Mouse (Mus musculus): Measurements from ENCODE around the gene Itga10. TPM values are rescaled to one million over a fixed set of nuclear protein-coding genes. Genes with fewer than 3 reads are reported as not detected.
"Not testable (repeated sequence)": the region's sequence is repeated elsewhere in the genome, so short reads cannot be mapped to it uniquely, and the experiment has no call there.

The Itga10 gene
- polyA plus RNA-seq, 1 experiment = 3.5 TPM

DNA sequence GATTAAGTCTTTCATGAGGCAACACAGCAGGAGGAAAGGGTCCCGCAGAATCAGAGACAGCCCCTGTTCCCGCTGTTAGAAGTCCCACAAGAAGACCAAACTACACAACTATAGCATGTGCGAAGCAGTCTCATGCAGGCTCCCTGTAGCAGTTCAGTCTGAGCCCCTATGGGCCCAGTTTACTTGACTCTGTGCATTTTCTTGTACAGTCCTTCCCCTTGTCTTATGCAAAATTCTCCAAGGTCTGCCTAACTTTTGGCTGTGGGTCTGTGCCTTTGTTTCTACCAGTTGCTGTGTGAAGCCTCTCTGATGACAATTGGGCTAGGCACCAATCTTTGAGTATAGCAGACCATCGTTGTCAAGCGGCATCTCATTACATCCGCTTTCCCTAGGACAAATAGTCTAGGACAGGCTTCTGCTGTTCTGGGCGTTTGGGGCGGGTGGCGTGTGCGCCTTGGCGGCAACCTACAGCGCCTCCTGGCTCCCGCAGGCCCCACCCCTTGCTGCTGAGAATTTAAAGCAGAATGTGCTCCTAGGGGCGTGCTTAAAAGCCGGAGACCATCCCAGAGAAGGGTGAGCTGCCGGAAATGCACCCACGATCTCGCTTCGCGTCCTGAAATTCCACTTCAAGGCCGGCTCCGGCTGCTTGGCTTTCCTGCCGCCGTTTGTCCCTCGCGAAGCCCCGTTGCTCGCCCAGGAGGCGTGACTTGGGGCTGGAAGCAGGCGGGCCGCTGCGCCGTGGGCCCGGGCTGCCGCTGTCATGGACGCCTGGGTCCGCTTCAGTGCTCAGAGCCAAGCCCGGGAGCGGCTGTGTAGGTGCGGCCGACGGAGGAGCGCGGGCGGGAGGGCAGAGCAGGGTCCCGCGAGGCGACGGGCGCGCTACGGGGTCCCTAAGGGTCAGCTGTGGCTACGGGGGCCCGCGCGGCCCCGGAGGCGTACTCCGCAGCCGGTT is 10.2 kb upstream of the Itga10 start, which contains the start of the genes Pex11b and Gm42957:
TSS of gene Pex11b (plus strand) at position 449 of the 952 bp plus-strand sequence.
TSS of gene Gm42957 (plus strand) at position 547 of the 952 bp plus-strand sequence.
- DNase-seq (ENCODE audit: low spot score) = peak; percentile 91

DNA sequence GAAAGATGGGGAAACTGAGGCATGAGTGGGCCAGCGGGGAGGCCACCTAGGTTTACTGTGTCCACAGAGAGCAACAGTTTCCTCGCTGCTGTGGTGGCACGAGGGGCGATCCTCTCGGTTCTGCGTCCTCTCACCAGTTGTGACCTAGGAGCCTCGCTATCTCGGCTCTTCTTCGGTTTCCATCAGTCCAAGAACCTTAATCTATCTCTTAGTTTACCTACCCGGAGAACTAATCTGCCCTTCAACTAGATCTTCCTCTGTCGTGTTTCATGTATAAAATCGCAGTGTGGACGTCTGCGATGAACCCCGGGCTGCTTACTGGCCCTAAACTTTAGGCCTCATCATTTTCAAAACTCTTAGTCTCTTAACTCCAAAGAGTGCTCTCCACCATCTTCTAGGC is 9.5 kb upstream of the Itga10 start:
- no peak for DNase-seq (ENCODE audit: low spot score)

DNA sequence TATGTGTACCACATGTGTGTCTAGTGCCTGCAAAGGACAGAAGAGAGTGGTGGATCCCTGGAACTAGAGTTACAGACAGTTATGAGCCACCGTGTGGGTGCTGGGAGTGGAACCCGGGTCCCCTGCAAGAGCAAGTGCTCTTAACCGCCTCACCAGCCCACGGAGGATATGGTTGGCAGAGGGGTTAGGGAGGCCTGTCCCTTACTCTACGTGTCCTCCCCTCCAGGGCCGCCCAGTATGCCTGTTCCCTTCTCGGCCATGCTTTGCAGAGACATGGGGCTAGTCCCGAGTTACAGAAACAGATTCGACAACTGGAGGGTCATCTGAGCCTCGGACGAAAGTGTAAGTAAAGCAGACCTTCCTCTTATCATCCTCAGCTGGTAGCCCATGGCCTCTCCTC is 8.9 kb upstream of the Itga10 start:
- DNase-seq (ENCODE audit: low spot score) = no peak

DNA sequence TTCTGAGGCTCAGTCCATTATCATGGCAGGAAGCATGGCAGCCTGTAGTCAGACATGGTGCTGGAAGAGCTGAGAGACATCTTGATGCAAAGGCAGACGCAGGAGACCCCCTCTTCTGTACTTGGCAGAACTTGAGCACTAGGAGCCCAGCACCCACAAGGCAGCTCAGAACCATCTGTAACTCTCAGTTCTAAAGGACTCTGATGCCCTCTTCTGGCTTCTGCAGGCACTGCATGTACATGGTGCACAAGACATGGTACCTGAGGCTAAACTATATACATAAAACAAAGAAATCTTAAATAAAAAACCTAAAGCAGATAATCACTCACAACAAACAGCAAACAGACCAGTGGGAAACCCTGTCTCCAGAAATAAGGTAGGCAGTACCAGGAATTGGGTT is 6.2 kb upstream of the Itga10 start:
- DNase-seq (ENCODE audit: low spot score) = peak; percentile 38

DNA sequence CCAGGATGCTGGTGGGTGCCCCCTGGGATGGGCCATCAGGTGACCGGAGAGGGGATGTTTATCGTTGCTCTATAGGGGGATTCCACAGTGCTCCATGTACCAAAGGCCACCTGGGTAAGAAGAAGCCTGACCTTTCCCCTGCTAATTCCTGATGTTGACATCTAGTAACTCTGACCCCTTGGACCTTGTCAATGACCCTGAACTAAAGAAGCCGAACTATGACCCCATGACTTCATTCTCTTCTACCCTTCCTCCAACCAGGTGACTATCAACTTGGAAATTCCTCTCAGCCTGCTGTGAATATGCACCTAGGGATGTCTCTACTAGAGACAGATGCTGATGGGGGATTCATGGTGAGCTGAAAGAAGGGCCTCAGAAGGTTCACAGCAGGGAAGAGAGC is 2.0 kb downstream of the Itga10 start:
- DNase-seq (ENCODE audit: low spot score) = no peak

DNA sequence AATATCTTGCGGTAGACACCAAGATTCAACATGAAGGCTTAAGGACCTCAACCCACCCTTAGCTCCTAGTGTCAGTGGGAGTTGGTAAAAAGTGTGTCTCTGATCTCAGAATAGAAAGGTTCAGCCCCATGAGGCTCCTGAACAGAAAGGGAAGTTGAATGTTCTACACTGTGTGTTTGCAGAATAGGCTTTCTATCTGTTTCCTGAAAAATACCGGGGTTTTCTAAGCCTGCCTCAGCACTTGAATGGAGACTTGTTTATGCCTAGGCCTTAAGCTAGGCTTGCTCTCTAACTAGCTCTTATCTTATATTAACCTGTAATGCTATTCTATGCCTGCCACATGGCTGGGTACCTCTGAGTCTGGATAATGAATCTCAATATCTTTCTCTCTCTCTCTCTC is 15.5 kb downstream of the Itga10 start:
- DNase-seq (ENCODE audit: low spot score) = no peak

DNA sequence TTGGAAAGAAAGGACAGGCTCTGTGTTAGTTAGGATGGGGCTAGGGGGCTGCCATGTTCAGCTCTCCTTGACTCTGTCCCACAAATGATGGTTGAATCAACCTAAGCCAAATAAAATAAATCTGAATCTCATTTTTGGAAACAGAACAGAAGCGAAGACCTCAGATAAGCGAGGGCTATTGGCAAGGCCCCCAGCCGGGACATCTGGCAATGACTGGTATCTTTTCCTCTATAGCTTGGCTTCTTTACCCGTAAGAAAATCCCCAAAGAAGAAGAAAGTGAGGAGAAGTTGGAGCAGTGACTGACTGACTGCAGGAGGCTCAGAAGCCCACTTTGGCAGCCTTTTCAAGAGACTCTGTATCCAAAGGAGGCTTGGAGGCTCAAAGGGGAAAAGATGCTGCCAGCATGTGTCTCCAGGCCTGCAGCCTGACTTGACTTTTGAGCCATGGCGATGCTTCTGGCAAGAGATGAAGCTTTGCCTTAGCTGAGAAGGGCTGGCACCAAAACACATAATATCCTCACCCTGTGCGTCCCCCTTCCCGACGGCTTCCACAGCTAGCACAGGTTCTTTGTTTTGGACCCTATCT is 17.4 kb downstream of the Itga10 start:
- DNase-seq (ENCODE audit: low spot score) = no peak

DNA sequence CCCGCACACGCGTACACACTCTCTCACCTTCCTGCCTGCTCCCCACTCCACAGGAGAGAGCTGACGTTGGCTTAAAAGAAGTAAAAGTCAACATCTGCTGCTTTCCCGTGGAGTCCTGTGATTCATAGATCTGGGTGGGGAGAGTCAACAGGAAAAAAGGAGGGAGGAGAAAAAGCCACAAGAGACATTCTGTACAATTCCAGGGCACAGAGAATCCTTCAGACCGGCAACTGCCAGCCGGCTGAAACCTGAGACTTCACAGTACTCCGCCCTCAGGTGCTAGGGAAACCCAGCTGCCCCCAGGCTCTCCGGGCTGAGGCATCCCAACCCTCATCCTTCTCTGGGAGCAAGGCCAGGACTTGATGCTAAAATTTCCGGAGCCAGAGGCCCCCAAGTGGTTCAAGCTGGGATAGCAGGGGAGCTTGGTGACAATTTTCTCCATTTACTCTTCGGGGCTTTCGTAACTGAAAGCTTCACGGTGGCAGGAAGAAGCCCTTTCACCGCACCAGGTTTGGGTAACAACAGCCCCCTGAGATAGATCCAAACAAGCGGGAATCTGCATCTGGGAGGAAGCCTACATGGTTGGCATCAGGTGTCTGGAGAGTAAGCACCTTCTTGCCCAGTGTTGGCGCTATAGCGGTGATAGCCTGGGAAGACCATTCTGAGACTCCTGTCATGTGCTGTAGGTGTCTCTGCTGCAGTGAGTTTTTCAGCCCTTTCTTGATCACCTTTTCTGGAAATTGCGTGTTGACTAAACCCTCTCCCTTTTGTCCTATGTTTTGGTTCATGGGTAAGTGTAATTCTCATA is 18.3 kb downstream of the Itga10 start:
- DNase-seq (ENCODE audit: low spot score) = peak; percentile 56

DNA sequence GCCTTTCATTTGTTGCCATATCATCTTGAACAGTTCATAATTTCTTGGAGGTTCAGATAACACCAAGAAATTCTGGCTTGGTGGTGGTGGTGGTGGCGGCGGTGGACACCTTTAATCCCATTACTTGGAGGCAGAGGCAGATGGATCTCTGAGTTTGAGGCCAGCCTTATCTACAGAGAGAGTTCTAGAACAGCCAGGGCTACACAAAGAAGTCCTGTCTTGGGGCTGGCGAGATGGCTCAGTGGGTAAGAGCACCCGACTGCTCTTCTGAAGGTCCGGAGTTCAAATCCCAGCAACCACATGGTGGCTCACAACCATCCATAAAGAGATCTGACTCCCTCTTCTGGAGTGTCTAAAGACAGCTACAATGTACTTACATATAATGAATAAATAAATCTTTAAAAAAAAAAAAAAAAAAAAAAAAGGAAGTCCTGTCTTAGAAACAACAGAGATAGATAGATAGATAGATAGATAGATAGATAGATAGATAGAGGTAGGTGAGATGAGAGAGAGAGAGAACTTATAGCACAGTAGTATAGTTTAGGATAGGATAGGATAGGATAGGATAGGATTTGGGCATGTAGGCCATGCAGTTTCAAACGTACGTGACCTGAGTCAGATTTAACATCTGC is 20.5 kb downstream of the Itga10 start:
- DNase-seq (ENCODE audit: low spot score) = not testable (repeated sequence)

DNA sequence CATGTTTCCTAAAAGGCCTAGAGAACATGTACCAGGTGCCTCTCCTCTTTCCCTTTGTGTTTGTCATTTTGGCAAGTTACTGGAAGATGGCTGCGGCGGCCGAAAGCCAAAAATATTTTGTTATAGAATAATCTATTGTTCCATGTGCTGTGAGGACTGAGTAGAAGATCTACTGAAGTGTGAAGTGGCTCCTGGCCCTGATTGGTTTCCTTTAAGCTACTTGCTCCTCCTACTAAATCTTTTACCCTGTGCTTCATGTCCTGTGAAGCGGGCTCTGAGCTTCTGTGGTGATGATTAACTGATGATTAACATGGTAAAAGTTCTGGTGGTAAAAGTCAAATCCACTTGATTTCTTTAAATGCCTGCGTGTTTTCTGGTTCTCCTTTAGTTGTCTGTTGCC is 21.5 kb downstream of the Itga10 start:
- no peak for DNase-seq (ENCODE audit: low spot score)

DNA sequence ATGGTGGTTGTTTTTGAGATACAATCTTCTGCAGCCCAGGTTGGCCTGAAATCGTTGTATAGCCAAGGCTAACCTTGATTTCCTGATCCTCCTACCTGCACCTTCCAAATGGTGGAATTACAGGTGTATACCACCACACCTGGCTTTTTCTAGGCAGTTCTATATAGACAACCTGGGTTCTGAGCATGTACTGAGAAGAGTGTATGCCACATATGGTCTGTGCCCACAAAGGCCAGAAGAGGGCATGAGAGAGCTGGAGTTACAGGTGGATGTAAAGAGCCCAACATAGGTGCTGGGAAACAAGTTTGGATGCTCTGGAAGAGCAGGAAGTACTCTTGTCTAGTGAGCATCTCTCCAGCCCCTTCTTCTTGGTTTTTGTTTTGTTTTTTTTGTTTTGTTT is 21.9 kb downstream of the Itga10 start:
- DNase-seq (ENCODE audit: low spot score) = no peak

DNA sequence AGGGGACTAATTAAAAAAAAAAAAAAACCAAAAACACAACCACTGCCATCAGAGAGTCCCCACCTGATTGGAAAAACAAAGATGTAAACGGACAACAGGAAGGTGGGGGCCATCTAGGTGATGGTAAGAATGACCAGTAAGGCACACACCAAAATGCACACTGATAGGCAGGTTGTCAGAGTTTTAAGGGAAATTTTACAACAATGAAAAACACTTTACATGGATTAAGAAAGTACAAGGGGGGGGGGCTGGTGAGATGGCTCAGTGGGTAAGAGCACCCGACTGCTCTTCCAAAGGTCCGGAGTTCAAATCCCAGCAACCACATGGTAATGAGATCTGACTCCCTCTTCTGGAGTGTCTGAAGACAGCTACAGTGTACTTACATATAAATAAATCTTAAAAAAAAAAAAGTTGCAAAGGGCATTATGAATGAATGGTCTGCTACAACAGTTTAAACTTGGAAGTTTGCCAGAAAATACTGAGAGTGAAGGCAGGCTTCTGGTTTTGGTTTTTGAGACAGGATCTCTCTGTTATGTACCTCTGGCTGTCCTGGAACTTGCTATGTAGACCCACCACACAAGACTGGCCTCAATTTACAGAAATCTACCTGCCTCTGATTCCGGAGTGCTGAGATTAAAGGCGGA is 23.2 kb downstream of the Itga10 start:
- no peak for DNase-seq (ENCODE audit: low spot score)

DNA sequence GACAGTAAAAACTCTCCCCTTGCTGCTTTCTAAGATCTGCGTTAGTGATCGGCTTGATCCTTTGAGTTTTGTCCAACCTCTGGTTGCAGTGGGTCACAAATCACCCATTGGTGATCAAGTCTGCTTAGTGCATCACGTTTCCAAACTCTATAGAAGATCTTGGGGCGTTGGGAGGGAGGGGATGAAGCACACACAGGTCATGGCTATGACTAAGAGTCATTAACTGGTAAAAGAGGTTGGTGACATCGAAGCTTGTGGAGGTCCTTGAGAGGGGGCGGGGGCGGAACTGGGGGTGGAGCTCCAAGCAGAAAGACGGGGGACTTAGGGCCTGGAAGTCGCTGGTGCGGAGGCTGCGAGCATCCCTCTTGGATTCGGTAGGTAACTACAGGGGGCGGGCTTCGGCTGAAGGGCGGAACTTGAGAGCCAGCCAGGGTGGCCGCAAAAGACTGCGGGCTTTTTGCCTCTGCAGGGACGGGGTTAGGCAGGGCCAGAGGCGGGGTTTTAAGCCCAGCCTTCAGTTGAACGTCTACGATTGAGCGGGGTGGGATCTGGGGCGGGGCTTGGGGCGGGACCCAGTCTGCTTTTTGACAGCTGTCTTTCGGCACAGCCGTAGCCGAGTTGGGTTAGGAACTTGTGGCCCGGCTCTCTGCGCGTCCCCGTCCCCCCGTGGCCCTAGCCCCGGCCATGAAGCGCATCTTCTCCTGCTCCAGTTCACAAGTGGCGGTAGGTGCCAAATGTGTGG is 24.5 kb downstream of the Itga10 start, which contains the start of gene Ankrd35:
TSS of gene Ankrd35 (plus strand) at position 405 of the 742 bp plus-strand sequence.
- peak; percentile 49 for DNase-seq (ENCODE audit: low spot score)

DNA sequence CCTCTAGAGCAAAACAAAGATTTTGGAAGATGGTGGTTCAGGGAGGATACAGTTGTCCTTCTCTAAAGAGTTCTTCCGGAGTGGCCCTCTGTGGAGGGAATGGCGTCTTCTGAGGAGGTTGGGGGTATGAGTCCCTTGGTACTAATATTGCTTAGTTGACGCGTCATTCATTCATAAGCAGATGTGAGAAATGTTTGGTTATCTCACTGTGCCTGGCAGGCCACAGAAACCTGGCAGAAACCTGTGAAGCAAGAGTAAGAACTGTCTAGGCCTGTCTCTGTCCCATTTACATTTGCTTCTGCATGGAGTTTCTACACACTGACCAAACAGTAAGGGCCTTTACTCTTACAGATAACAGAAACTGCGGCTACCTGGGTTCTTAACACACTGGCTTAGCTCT is 26.1 kb downstream of the Itga10 start:
- DNase-seq (ENCODE audit: low spot score) = no peak

DNA sequence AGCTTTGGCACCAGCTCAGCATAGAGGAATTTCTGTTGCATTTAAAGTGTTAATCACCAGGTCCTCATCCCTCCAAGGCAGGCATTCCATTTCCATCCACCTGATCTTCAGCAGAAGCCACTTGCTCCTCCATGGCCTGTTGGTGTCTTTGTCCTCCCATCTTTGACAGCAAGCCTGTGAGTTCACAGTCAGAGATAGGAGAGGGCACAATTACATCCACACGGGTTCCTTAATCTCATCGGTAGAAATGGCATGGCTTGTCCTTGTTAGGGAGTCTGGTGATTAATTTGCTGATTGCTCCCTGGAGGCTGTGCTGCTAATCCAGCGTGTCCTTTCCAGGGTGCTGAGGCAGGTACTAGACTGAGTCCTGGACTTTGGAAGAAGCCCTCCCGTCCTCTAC is 28.1 kb downstream of the Itga10 start:
- DNase-seq (ENCODE audit: low spot score) = no peak

DNA sequence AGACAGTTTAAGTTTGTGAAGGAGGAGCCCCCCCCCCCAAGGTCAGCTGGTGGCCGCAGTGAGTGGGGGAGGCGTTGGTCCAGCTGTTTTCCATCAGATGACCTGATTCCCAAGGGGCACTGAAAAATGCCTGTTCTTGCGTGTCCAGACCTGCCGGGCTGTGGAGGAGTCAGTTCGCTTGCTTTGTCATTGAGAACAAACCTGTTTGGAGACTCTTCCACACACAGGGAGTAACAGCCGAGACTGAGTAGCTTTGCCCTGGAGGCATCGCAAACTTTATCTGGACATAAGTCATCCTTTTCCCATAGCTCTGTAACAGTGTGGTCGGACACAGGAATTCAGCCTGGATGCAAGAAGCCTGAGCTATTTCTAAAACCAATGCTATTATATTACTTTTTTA is 29.1 kb downstream of the Itga10 start:
- no peak for DNase-seq (ENCODE audit: low spot score)

DNA sequence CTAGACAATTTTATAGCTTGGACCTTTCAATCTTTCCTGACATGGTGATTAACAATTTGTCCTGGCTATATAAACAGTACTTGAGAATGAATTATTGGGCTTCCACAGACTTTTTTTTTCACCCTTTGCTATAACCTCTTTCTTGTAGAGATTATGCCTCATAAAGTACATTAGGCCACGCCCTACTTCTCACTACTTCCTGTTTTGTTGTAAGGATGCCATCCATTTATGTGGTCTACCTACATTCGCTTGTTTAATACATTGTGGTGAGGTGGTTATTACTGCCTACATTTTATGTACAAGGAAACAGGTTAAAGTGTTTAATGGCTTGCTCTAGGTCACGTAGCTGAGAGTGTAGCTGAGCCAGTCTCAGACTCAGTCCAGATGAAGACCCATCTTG is 29.8 kb downstream of the Itga10 start:
- no peak for DNase-seq (ENCODE audit: low spot score)

DNA sequence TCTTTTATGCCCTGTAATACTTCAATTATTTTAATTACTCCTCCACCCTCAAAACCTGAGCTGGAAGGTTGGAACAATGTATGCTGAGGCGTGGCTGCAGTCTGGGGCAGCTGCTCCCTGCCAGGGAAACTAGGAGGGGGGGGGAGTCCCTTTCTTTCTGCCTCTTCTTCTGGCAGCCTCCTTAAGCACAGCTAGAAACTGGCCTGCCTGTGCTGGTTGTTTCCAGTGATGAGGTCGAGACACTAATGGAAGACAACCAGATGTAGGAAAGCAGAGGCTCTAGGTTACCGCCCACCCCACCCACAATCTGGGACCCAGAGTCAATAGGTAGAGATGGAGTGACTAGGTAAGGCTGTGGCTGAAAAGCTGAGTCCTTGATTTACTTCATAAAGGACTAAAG is 30.3 kb downstream of the Itga10 start:
- no peak for DNase-seq (ENCODE audit: low spot score)

DNA sequence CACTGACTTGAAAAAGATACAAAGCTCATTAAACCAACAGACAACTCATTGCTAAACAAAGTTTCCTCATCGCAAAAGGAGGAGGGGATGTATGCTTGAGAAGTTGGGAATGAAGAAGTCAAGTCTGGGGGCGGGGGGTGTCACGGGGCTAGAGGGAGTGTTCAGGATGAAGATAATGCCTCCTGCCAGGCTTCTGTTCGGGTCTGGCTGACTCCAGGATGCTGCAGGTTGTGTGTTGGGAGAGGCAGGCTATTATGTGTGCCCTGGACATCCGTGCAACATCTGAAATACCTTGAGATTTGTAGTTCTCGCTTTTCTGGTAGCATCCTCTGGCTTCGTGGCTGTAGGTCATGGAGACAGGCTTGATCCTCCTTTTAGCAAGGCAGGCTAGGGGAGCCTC is 33.1 kb downstream of the Itga10 start:
- DNase-seq (ENCODE audit: low spot score) = no peak

DNA sequence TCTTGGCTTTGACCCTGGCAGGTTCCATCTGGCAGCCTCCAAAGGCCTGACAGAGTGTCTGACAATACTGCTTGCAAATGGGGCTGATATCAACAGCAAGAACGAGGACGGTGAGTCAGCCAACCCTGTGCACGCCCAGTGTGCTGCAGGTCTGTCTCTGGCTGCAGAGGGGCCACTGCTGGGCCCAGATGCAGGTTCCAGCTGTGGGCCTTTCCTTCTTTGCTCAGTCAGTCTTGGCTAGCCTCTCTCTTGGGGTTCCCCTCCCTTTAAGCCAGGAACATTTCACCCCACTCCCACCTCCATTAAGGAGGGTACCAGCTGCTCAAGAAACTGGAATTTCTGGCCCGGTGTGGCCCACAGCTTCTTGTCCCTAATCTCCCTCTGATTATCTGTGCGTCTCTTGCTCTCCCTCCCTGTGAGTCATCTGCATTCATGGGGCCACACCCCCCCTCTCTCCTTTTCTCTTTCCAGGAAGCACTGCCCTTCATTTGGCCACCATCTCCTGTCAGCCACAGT is 33.8 kb downstream of the Itga10 start:
- DNase-seq (ENCODE audit: low spot score) = peak; percentile 40

Measured in urinary bladder, adult 2 months (tissue).